Mouse (Mus musculus) neural tube, embryonic 15.5 days (tissue): ENCODE data around the gene S100a4. TPM values are rescaled to one million over a fixed set of nuclear protein-coding genes. Genes with fewer than 3 reads are reported as not detected.

ENCODE experiments used
- ATAC-seq: fragments of 200-750 bp; cut with Nextera tagmentation; 2 replicates; pipeline ENCODE4 v1.8.0; 2017; ENCODE audit warnings: mild to moderate bottlenecking, moderate TSS enrichment, moderate library complexity; ENCODE audit not compliant: low FRiP score
- H3K27ac ChIP-seq: fragments of 300-500 bp; sonication (generic); replicated peaks from 2 replicates; pipeline ENCODE4 v1.5.1; 2015; ENCODE audit warnings: mild to moderate bottlenecking, inconsistent platforms
- H3K27me3 ChIP-seq: fragments of 300-500 bp; sonication (generic); replicated peaks from 2 replicates; pipeline ENCODE4 v1.6.1; 2015; ENCODE audit warnings: inconsistent platforms
- H3K36me3 ChIP-seq: fragments of 300-500 bp; sonication (generic); 2 replicates; pipeline ENCODE4 v1.6.1; 2015; ENCODE audit warnings: inconsistent platforms
- H3K4me1 ChIP-seq: fragments of 300-500 bp; sonication (generic); 2 replicates; pipeline ENCODE4 v1.6.1; 2015; ENCODE audit warnings: inconsistent platforms
- H3K4me2 ChIP-seq: fragments of 300-500 bp; sonication (generic); 2 replicates; pipeline ENCODE4 v1.6.1; 2015; ENCODE audit warnings: inconsistent platforms, mild to moderate bottlenecking, moderate library complexity
- H3K4me3 ChIP-seq: fragments of 300-500 bp; sonication (generic); replicated peaks from 2 replicates; pipeline ENCODE4 v1.5.1; 2015; ENCODE audit warnings: mild to moderate bottlenecking, inconsistent platforms
- H3K9ac ChIP-seq: fragments of 300-500 bp; sonication (generic); replicated peaks from 2 replicates; pipeline ENCODE4 v1.6.1; 2015; ENCODE audit warnings: mild to moderate bottlenecking, inconsistent platforms
- H3K9me3 ChIP-seq: fragments of 300-500 bp; sonication (generic); replicated peaks from 2 replicates; pipeline ENCODE4 v1.6.1; 2016; ENCODE audit warnings: inconsistent platforms
- WGBS: fragments of 180-500 bp; shearing (Covaris S2); methylation state at CpG from one replicate; pipeline ENCODE4 v1.1.7; 2015; ENCODE audit warnings: mixed read lengths; 5-methylcytosine and 5-hydroxymethylcytosine counted together
- polyA plus RNA-seq: library from polyadenylated mRNA; unstranded; fragments of >200 nt; fragmentation: Nextera tagmentation; extraction: Ambion mirVana; gene quantifications from 2 replicates; pipeline ENCODE4 v1.2.1, GENCODE M21; 2015

Gene S100a4
- polyA plus RNA-seq, 1 experiment from 2014 or later: 1.2 TPM

DNA sequence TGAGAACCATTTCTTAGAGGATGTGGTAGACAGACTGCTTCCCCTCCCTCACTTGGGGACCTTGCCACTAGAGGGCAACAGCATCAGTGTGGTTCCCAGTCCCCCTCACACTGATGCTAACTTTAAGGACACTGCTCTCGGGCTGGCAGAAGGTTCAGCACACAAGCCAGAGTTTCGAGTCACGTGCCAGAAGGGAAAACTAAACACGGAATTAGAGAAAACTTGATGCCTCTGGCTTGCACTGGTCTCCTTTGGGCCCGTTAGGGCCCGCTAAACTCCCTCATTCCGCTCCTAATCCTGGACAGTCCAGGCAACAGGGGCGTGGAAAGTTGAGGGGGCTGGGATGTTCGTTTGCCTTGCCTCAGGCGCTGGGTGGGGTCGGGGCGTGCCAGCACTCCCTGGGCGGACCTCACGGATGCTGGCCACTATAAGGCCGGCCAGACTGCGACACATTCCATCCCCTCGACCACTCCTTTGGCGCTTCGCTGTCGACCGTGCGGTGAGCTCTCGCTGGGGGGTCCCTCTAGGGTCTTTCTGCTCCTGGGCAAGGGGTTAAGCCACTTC lies 9.2 kb downstream of the S100a4 start, which contains the start of gene S100a6:
TSS of gene S100a6 (plus strand) at position 155 of the 564 bp plus-strand sequence.
- ATAC-seq: peak; percentile 63; the same call in 1 of the 2 replicates
- Histone ChIP-seq H3K4me2 (peak within 1 kb of the TSS; percentile 67), H3K4me1 (peaks cover 5% of the 10 kb centered on the region), H3K9me3 (no peaks in the 10 kb centered on the region), H3K27me3 (peaks cover 5% of the 10 kb centered on the region; the same call in 1 of the 2 replicates), H3K36me3 (no peaks in the 10 kb centered on the region), H3K9ac (peak within 1 kb of the TSS; percentile 23), H3K27ac (no peak within 1 kb of the TSS), H3K4me3 (peak within 1 kb of the TSS; percentile 32)
- WGBS: under 1% methylated on average over 23 of the region's 23 CpGs

GRCm38 (mm10) chr3:90613461-90614147 lies 10.0 kb downstream of the S100a4 start:
- Histone ChIP-seq H3K4me2 (peak overlapping the region; percentile 67), H3K9me3 (no peaks in the 10 kb centered on the region), H3K9ac (no peak overlapping the region), H3K27ac (no peak overlapping the region), H3K4me1 (peaks cover 5% of the 10 kb centered on the region), H3K36me3 (no peaks in the 10 kb centered on the region), H3K27me3 (peaks cover 5% of the 10 kb centered on the region; the same call in 1 of the 2 replicates), H3K4me3 (peak overlapping the region; percentile 32)
- WGBS: 70% methylated on average over 7 of the region's 7 CpGs
- ATAC-seq: 0 out of 2 replicates have a peak, but pooled peaks have one; percentile 3

DNA sequence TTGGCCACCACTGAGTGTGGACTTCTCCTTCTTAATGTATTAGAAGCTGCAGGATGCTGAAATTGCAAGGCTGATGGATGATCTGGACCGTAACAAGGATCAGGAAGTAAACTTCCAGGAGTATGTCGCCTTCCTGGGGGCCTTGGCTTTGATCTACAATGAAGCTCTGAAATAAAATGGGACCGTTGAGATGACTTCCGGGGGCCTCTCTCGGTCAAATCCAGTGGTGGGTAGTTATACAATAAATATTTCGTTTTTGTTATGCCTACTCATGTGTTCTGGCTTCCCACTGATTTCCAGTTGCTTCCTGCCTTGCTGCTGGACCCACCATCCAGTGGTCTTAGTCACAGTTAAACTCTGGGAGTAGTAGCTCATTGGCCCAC lies 10.6 kb downstream of the S100a4 start:
- no peak overlapping the region for H3K4me2 ChIP-seq
- ATAC-seq: no peak
- no peaks in the 10 kb centered on the region for H3K9me3 ChIP-seq
- 81% methylated on average over 6 of the region's 6 CpGs for WGBS
- no peaks in the 10 kb centered on the region for H3K36me3 ChIP-seq
- H3K9ac ChIP-seq: no peak overlapping the region
- H3K27me3 ChIP-seq: peaks cover 5% of the 10 kb centered on the region; the same call in 1 of the 2 replicates
- H3K4me1 ChIP-seq: peaks cover 5% of the 10 kb centered on the region
- no peak overlapping the region for H3K27ac ChIP-seq
- no peak overlapping the region for H3K4me3 ChIP-seq

DNA sequence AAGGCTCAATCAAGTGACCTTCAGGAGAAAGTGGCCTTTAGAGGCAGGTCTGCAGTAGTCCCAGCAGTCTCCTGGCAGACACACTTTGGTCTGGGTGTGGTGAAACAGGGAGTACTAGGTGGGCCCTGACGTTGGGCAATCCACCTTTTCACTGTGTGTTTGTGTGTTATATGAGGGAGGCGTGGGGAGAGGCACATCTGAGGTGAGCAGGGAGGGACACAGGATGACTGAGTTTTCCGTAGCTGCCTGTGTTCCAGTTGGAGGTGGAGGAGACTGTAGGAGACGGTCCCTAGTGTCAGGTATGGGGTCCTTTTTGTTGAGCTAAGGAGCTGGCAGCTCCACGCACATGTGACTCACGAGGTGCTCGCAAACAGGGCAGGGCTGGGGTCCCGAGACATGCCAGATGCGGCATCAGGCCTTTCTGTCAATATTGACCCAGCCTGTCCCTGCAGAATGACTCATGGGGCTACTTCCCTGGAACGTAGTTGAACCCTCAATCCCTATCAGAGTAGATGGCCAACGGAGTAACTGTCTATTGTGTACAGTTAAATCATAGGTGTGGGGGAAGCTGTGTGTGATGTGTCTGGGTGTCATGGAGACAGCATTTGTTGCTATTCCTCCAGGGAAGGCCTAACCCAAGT lies 11.2 kb downstream of the S100a4 start:
- H3K4me1 ChIP-seq: peaks cover 5% of the 10 kb centered on the region
- H3K4me3 ChIP-seq: no peak overlapping the region
- no peak for ATAC-seq
- H3K9me3 ChIP-seq: no peaks in the 10 kb centered on the region
- H3K36me3 ChIP-seq: no peaks in the 10 kb centered on the region
- H3K4me2 ChIP-seq: no peak overlapping the region
- peaks cover 5% of the 10 kb centered on the region; the same call in 1 of the 2 replicates for H3K27me3 ChIP-seq
- WGBS: 83% methylated on average over 11 of the region's 11 CpGs
- H3K9ac ChIP-seq: no peak overlapping the region
- H3K27ac ChIP-seq: no peak overlapping the region

DNA sequence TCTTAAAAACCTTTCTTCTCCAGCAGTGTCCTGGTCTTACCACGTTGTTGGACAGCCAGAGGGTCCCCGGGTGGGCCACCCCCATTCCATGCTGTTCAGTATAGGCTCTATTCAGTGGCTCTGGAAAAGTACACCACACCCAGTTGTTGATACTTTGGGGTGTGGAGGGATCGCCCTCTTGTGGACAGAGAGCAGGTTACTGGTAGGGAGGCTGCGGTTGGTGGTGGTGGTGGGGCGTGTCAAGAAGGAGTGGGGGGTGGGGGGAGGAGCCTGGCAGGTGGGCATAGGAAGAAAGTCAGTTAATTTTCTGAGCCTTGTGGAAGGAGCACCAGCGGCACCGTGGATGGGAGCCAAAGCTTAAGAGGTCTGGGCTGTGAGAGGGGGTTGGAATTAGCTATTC lies 11.8 kb downstream of the S100a4 start:
- 0 out of 2 replicates have a peak, but pooled peaks have one; percentile 48 for ATAC-seq
- no peak overlapping the region for H3K4me2 ChIP-seq
- peaks cover 5% of the 10 kb centered on the region; the same call in 1 of the 2 replicates for H3K27me3 ChIP-seq
- peaks cover 5% of the 10 kb centered on the region for H3K4me1 ChIP-seq
- no peaks in the 10 kb centered on the region for H3K36me3 ChIP-seq
- no peaks in the 10 kb centered on the region for H3K9me3 ChIP-seq
- no peak overlapping the region for H3K27ac ChIP-seq
- 16% methylated on average over 7 of the region's 7 CpGs for WGBS
- H3K9ac ChIP-seq: no peak overlapping the region
- H3K4me3 ChIP-seq: no peak overlapping the region

DNA sequence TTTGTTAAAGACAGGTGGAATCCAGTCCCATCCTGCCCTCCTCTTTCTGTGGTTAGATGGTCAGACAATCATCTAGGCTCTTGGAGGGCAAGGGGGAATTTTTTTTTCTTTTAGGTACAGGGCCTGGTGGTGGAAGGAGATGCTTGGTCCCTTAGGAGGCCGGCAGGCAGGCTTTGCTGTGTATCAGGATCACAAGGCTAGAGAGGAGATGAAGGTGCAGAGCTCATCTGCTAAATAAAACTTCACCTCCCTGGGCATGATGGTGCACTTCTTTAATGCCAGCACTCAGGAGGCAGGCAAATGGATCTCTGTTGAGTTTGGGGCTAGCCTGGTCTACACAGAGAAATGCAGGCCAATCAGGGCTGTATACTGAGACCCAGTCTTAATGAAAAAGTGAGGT lies 12.3 kb downstream of the S100a4 start:
- peaks cover 5% of the 10 kb centered on the region; the same call in 1 of the 2 replicates for H3K27me3 ChIP-seq
- H3K4me3 ChIP-seq: no peak overlapping the region
- peaks cover 5% of the 10 kb centered on the region for H3K4me1 ChIP-seq
- 82% methylated on average over 1 of the region's 1 CpGs for WGBS
- no peak overlapping the region for H3K9ac ChIP-seq
- no peak overlapping the region for H3K4me2 ChIP-seq
- no peak for ATAC-seq
- H3K36me3 ChIP-seq: no peaks in the 10 kb centered on the region
- H3K27ac ChIP-seq: no peak overlapping the region
- no peaks in the 10 kb centered on the region for H3K9me3 ChIP-seq

DNA sequence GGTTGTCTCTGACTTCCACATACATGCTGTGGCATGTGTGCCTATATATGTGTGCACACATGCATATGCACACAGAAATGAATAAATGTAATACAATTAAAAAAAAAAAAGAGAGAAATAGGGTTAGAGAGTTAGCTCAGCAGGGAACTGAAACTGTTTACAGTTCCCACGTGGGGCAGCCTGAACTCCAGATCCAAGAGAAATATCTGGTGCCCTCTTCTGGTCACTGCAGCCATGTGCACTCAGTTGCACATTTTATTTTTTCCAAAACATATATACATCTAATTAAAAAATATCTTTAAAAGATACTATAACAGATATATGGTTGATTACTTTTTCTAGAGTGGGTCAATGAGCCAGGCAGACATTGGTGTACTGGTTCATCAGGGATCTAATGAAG lies 14.0 kb downstream of the S100a4 start:
- no peak overlapping the region for H3K4me2 ChIP-seq
- H3K4me1 ChIP-seq: peaks cover 5% of the 10 kb centered on the region
- no peaks in the 10 kb centered on the region for H3K36me3 ChIP-seq
- no peak overlapping the region for H3K27ac ChIP-seq
- no peak for ATAC-seq
- no peak overlapping the region for H3K4me3 ChIP-seq
- 21% methylated on average over 1 of the region's 1 CpGs for WGBS
- H3K9me3 ChIP-seq: no peaks in the 10 kb centered on the region
- H3K9ac ChIP-seq: no peak overlapping the region
- peaks cover 5% of the 10 kb centered on the region; the same call in 1 of the 2 replicates for H3K27me3 ChIP-seq

GRCm38 (mm10) chr3:90621552-90621951 lies 18.0 kb downstream of the S100a4 start:
- Histone ChIP-seq H3K4me1 (peaks cover 13% of the 10 kb centered on the region), H3K36me3 (no peaks in the 10 kb centered on the region), H3K4me3 (no peak overlapping the region), H3K9ac (no peak overlapping the region), H3K9me3 (no peaks in the 10 kb centered on the region), H3K27ac (no peak overlapping the region), H3K27me3 (no peaks in the 10 kb centered on the region), H3K4me2 (no peak overlapping the region)
- ATAC-seq: no peak
- 69% methylated on average over 7 of the region's 7 CpGs for WGBS

DNA sequence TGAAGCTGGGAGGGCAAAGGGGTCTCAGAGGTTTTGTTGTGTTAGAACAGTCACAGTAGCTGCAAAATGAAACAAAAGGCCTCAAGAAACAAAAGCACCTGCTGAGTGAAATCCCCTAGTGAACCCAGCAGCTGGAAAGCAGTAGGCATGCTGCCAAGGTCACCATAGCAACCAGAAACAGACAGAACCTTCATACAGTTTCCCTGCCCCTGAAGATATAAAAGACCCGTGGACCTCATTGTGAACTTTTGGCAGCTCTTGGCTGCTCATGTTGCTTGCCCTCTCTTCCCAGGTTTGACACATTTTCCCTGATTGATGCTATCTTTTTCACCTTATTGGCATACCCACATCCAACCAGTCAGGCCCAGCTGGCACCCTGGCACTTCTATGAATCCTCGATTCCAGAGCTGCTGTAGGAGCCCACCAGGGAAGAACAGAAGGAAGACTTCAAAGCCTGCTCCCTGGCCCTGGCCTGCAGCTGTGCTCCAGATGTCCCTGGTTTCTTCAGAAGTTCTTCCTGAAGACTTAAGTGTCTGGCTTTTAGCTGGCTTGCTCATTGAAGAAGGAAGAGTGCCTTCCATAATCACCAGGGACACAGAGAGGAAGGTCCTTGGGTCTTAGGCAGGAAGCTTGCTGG lies 20.0 kb downstream of the S100a4 start:
- 7% methylated on average over 2 of the region's 2 CpGs for WGBS
- Histone ChIP-seq H3K4me1 (peaks cover 13% of the 10 kb centered on the region), H3K9ac (no peak overlapping the region), H3K4me2 (no peak overlapping the region), H3K27me3 (no peaks in the 10 kb centered on the region), H3K4me3 (no peak overlapping the region), H3K36me3 (no peaks in the 10 kb centered on the region), H3K27ac (peak overlapping the region; percentile 39), H3K9me3 (no peaks in the 10 kb centered on the region)
- ATAC-seq: peak; percentile 41; the same call in 1 of the 2 replicates

- H3K4me2 ChIP-seq: no peak overlapping the region
- H3K9ac ChIP-seq: no peak overlapping the region
- peaks cover 13% of the 10 kb centered on the region for H3K4me1 ChIP-seq
- no peaks in the 10 kb centered on the region for H3K36me3 ChIP-seq
- no peak overlapping the region for H3K4me3 ChIP-seq
- no peaks in the 10 kb centered on the region for H3K9me3 ChIP-seq
- no peak for ATAC-seq
- H3K27me3 ChIP-seq: no peaks in the 10 kb centered on the region
- WGBS: 77% methylated on average over 5 of the region's 5 CpGs
- no peak overlapping the region for H3K27ac ChIP-seq
Measured at GRCm38 (mm10) chr3:90625496-90625895, 21.9 kb downstream of the S100a4 start.

- 83% methylated on average over 9 of the region's 9 CpGs for WGBS
- Histone ChIP-seq H3K4me1 (peaks cover 13% of the 10 kb centered on the region), H3K4me2 (no peak overlapping the region), H3K36me3 (no peaks in the 10 kb centered on the region), H3K27ac (no peak overlapping the region), H3K27me3 (no peaks in the 10 kb centered on the region), H3K4me3 (no peak overlapping the region), H3K9ac (no peak overlapping the region), H3K9me3 (no peaks in the 10 kb centered on the region)
- ATAC-seq: no peak
Measured at GRCm38 (mm10) chr3:90626266-90627021, 22.9 kb downstream of the S100a4 start.
